Mouse (Mus musculus): ENCODE measurements around the gene Atad3a.

Gene Atad3a

GRCm38 (mm10) chr4:155694111-155694481, 66.8 kb downstream of the Atad3a start, which contains the start of gene Fndc10:
Gene Fndc10, plus strand, starts transcription at chr4:155694342.
- in situ Hi-C loops (cut with MseI, MboI) = no loop called here

- in situ Hi-C loops (cut with MseI, MboI) = no loop called here
These were observed 68.5 kb downstream of the Atad3a start for GRCm38 (mm10) chr4:155692421-155692820.

Measured in mouse trophoblast stem cell (cell line).